Mouse (Mus musculus) neural tube, embryonic 13.5 days (tissue): Measurements from ENCODE around the gene Fthl17b. TPM values are rescaled to one million over a fixed set of nuclear protein-coding genes. Genes with fewer than 3 reads are reported as not detected.
"Not testable (repeated sequence)": the region's sequence is repeated elsewhere in the genome, so short reads cannot be mapped to it uniquely, and the experiment has no call there.

Source experiments
- ATAC-seq: fragments of 200-750 bp; cut with Nextera tagmentation; 2 replicates; pipeline ENCODE4 v1.8.0; 2017; ENCODE audit warnings: low read depth, mild to moderate bottlenecking, moderate TSS enrichment, moderate library complexity
- H3K27ac ChIP-seq: fragments of 300-500 bp; sonication (generic); replicated peaks from 2 replicates; pipeline ENCODE4 v1.5.1; 2015; ENCODE audit warnings: moderate library complexity, mild to moderate bottlenecking, inconsistent platforms
- H3K27me3 ChIP-seq: fragments of 300-500 bp; sonication (generic); 2 replicates; pipeline ENCODE4 v1.6.1; 2015; ENCODE audit warnings: mild to moderate bottlenecking, inconsistent platforms
- H3K36me3 ChIP-seq: fragments of 300-500 bp; sonication (generic); 2 replicates; pipeline ENCODE4 v1.6.1; 2015; ENCODE audit warnings: mild to moderate bottlenecking, inconsistent platforms
- H3K4me1 ChIP-seq: fragments of 300-500 bp; sonication (generic); replicated peaks from 2 replicates; pipeline ENCODE4 v1.6.1; 2015; ENCODE audit warnings: inconsistent platforms
- H3K4me2 ChIP-seq: fragments of 300-500 bp; sonication (generic); 2 replicates; pipeline ENCODE4 v1.6.1; 2015; ENCODE audit warnings: inconsistent platforms, mild to moderate bottlenecking, moderate library complexity
- H3K4me3 ChIP-seq: fragments of 300-500 bp; sonication (generic); 2 replicates; pipeline ENCODE4 v1.5.1; 2015; ENCODE audit warnings: mild to moderate bottlenecking, inconsistent platforms
- H3K9ac ChIP-seq: fragments of 300-500 bp; sonication (generic); 2 replicates; pipeline ENCODE4 v1.6.1; 2015; ENCODE audit warnings: moderate library complexity, mild to moderate bottlenecking, inconsistent platforms
- H3K9me3 ChIP-seq: fragments of 300-500 bp; sonication (generic); 2 replicates; pipeline ENCODE4 v1.6.1; 2016; ENCODE audit warnings: inconsistent platforms
- WGBS: fragments of 180-500 bp; shearing (Covaris S2); methylation state at CpG from one replicate; pipeline ENCODE4 v1.1.7; 2015; 5-methylcytosine and 5-hydroxymethylcytosine counted together
- polyA plus RNA-seq: library from polyadenylated mRNA; unstranded; fragments of >200 nt; fragmentation: Nextera tagmentation; extraction: Ambion mirVana; gene quantifications from 2 replicates; pipeline ENCODE4 v1.2.1, GENCODE M21; 2015

Fthl17b gene
- polyA plus RNA-seq, result not detected in 2 replicates

DNA sequence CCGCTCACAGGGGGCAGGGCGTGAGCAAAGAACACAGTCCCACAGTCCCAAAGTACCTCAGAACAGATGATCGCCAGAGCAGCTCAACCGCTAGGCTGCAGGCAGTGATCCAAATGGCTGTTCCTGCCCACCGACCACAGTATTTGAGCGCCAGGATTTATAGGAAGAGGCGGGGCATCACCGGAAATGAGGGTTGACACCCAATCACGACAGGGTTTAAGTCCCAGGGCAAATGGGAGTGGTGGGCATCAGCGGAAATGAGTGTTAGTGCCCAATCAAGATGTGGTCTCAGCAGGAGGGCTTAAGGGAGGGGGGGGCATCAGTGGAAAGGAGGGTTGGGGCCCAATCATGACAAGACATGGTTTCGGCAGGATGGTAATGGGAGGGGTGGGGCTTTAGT lies at the start of gene Fthl17b:
Gene Fthl17b, minus strand, starts transcription at position 101 of the 400 bp plus-strand sequence.
- H3K4me2 ChIP-seq, H3K27me3 ChIP-seq, H3K9ac ChIP-seq, H3K36me3 ChIP-seq, H3K4me1 ChIP-seq, H3K9me3 ChIP-seq, ATAC-seq, H3K27ac ChIP-seq, H3K4me3 ChIP-seq: not testable (repeated sequence)
- 95% methylated on average over 5 of the region's 11 CpGs for WGBS

DNA sequence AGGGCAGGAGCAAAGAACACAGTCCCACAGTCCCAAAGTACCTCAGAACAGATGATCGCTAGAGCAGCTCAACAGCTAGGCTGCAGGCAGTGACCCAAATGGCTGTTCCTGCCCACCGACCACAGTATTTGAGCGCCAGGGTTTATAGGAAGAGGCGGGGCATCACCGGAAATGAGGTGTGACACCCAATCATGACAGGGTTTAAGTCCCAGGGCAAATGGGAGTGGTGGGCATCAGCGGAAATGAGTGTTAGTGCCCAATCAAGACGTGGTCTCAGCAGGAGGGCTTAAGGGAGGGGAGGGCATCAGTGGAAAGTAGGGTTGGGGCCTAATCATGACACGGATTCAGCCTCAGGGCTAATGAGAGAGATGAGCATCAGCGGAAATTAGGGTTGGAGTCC lies 23.9 kb upstream of the Fthl17b start, which contains the start of gene Fthl17d:
Gene Fthl17d, minus strand, starts transcription at position 101 of the 400 bp plus-strand sequence.
- H3K9ac ChIP-seq, H3K4me2 ChIP-seq, H3K27me3 ChIP-seq, H3K4me1 ChIP-seq, H3K27ac ChIP-seq, H3K4me3 ChIP-seq, H3K9me3 ChIP-seq, H3K36me3 ChIP-seq, ATAC-seq: not testable (repeated sequence)
- no CpG with 5 or more reads among the region's 9 CpGs for WGBS

GRCm38 (mm10) chrX:8976459-8976858 lies 13.7 kb upstream of the Fthl17b start, which contains the start of gene Fthl17c:
TSS of gene Fthl17c (minus strand) at chrX:8976559.
- H3K27me3 ChIP-seq, H3K4me2 ChIP-seq, H3K27ac ChIP-seq, H3K36me3 ChIP-seq, H3K4me3 ChIP-seq, H3K9ac ChIP-seq, H3K9me3 ChIP-seq, H3K4me1 ChIP-seq, ATAC-seq: not testable (repeated sequence)
- WGBS, result no CpG with 5 or more reads among the region's 11 CpGs

- not testable (repeated sequence) for H3K4me3 ChIP-seq, H3K36me3 ChIP-seq, H3K9me3 ChIP-seq, ATAC-seq, H3K27me3 ChIP-seq, H3K27ac ChIP-seq, H3K4me1 ChIP-seq, H3K4me2 ChIP-seq, H3K9ac ChIP-seq
- 38% methylated on average over 4 of the region's 4 CpGs for WGBS
Measured at GRCm38 (mm10) chrX:8964618-8965017, 1.8 kb upstream of the Fthl17b start.

DNA sequence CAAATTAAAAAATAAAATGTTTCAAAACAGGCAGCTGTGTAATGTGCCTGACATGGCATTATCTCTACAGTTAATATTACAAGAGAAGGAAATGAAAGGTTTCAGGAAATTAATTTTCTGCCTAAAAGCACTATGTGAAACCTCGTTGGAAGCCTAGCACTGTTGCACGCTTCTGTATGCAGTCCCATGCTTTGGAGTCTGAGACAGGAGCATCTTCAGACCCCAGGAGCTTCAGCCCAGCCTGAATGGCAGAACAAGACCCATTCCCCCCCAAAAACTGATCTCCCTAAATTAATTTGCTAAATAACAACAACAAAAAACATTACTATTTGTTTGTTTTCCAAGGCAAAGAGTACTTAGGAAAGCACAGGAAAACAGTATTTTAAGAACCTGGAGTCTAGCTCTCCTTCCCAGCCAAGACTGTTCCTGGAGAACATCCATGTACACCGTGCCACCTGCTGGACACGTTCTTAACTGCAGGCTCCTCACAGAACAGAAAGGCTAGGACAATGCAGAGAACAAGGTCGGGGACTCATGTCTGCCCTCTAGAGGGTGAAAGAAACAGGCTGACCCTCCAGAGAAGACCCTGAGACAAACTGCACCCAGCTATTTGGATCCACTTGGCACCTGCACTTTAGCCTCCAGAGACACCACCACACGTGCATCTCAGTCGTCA lies 14.5 kb downstream of the Fthl17b start:
- H3K9me3 ChIP-seq, H3K27me3 ChIP-seq, H3K4me2 ChIP-seq, H3K9ac ChIP-seq, H3K4me1 ChIP-seq, H3K4me3 ChIP-seq, H3K36me3 ChIP-seq, H3K27ac ChIP-seq: not testable (repeated sequence)
- 22% methylated on average over 7 of the region's 7 CpGs for WGBS
- ATAC-seq, result peak; percentile 84; the same call in 1 of the 2 replicates

- ATAC-seq, result no peak
- 80% methylated on average over 8 of the region's 8 CpGs for WGBS
- H3K36me3 ChIP-seq, result no peaks in the 10 kb centered on the region
Measured at GRCm38 (mm10) chrX:8944041-8944440, 18.7 kb downstream of the Fthl17b start.

DNA sequence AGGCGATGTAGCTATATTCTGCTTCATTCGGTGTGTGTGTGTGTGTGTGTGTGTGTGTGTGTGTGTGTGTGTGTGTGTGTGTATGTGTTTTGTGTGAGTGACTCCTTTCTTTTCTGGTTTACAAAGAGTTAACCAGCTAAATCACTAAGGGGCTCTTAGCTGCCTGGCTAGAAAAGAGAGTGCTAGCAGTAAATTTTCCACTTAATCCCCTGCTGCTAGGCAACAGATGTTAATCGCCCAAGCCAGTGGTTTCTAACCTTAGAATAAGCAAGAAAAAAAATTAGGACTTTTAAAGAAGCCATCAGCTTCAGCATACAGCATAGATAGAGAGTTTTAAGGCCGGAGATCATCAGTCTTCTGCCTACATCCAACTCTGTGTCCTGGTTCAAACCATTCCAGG lies 35.5 kb downstream of the Fthl17b start:
- no peak overlapping the region for H3K9ac ChIP-seq
- no peak for ATAC-seq

More at GRCm38 (mm10) chrX:8944041-8944440, 18.7 kb downstream of the Fthl17b start:
- no peak overlapping the region for H3K4me3 ChIP-seq
- no peak overlapping the region for H3K9ac ChIP-seq
- no peaks in the 10 kb centered on the region for H3K9me3 ChIP-seq
- H3K4me1 ChIP-seq, result no peaks in the 10 kb centered on the region
- no peak overlapping the region for H3K4me2 ChIP-seq
- H3K27ac ChIP-seq, result no peak overlapping the region
- no peaks in the 10 kb centered on the region for H3K27me3 ChIP-seq

DNA sequence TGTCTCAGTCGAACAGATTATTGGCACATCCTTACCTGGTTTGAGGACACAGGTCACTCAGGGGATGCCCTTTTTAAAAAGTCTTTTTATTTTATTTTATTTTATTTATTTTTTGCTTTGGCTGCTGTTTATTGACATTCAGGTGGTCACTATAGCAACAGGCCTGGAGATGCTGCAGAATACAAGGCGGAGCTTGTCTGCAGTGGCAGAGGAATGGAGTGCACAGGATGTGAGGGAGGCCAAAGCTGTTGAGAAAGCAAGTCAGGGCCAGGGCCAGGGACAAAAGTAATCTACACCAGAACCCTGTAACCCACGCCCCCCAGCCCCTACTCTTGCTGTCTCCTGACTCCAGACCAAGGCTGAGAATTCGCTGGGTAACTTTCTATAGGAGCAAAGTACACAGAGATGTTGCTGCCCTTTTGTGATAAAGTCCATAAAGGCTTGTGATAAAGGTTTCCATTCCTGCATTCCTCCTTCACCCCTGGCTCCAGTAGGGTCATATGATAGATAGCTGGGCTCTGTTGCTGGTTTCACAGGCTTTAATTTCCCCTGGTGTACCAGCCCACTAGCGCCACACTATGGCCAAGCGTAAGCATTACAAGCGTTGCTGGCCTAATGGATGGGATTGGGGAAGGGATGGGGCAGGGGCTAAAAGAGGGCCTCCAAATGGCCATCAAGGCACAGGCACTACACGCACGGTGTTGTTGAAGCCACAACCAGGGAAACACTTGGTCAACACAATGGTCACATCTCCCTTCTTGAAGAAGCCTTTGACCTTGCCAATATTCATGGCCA lies 40.8 kb downstream of the Fthl17b start:
- no peak overlapping the region for H3K9ac ChIP-seq
- no peak overlapping the region for H3K4me2 ChIP-seq
- no peaks in the 10 kb centered on the region for H3K4me1 ChIP-seq
- H3K4me3 ChIP-seq, result no peak overlapping the region
- no peaks in the 10 kb centered on the region for H3K36me3 ChIP-seq
- H3K27me3 ChIP-seq, result no peaks in the 10 kb centered on the region
- ATAC-seq, result no peak
- no peaks in the 10 kb centered on the region for H3K9me3 ChIP-seq
- no peak overlapping the region for H3K27ac ChIP-seq
- 59% methylated on average over 9 of the region's 9 CpGs for WGBS

More for the DNA sequence above, 35.5 kb downstream of the Fthl17b start:
- H3K27ac ChIP-seq, result no peak overlapping the region
- no peaks in the 10 kb centered on the region for H3K36me3 ChIP-seq
- no peaks in the 10 kb centered on the region for H3K4me1 ChIP-seq
- no peak overlapping the region for H3K4me2 ChIP-seq
- H3K4me3 ChIP-seq, result no peak overlapping the region
- WGBS, result 29% methylated on average over 4 of the region's 4 CpGs
- H3K9me3 ChIP-seq, result no peaks in the 10 kb centered on the region
- no peaks in the 10 kb centered on the region for H3K27me3 ChIP-seq

DNA sequence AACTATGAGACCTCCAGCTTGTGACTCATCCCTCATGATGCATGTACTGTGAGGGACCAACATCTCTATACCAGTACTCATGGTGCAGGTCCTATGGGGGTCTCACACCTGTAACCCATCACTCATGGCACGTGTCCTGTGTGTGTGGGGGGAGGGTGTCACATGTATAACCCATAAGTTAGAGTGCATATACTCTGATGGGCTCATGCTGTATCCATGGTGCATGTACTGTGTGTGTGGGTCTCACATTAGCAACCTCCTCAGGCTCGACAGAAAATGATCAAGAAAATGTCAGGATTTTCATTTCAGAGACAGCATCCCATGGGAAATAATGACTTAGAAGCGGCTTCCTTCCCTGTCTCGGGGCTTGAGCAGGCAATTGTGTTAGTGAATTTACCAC lies 41.7 kb downstream of the Fthl17b start:
- H3K4me2 ChIP-seq, result no peak overlapping the region
- no peaks in the 10 kb centered on the region for H3K27me3 ChIP-seq
- H3K4me1 ChIP-seq, result no peaks in the 10 kb centered on the region
- H3K9ac ChIP-seq, result no peak overlapping the region
- no peak for ATAC-seq
- H3K36me3 ChIP-seq, result no peaks in the 10 kb centered on the region
- 62% methylated on average over 4 of the region's 4 CpGs for WGBS
- no peak overlapping the region for H3K4me3 ChIP-seq
- no peaks in the 10 kb centered on the region for H3K9me3 ChIP-seq
- no peak overlapping the region for H3K27ac ChIP-seq

Other genes starting within 250 kb of the Fthl17b start
- gene Ssx9, start 214.5 kb downstream of the Fthl17b start, polyA plus RNA-seq, result not detected in 2 replicates
- not detected in 2 replicates for gene Ssxb5, start 159.3 kb downstream of the Fthl17b start, polyA plus RNA-seq
- gene Gm6592, start 119.0 kb downstream of the Fthl17b start, polyA plus RNA-seq, result not detected in 2 replicates
- not detected in 2 replicates for gene Gm5751, start 88.7 kb downstream of the Fthl17b start, polyA plus RNA-seq
- 17.5 and 20.7 TPM in 2 replicates for gene B630019K06Rik, start 70.6 kb downstream of the Fthl17b start, polyA plus RNA-seq
- gene Fthl17c, start 13.6 kb upstream of the Fthl17b start, polyA plus RNA-seq, result not detected in 2 replicates
- gene Fthl17d, start 23.8 kb upstream of the Fthl17b start, polyA plus RNA-seq, result not detected in 2 replicates
- not detected in 2 replicates for gene Fthl17e, start 70.5 kb upstream of the Fthl17b start, polyA plus RNA-seq
- gene Fthl17f, start 100.0 kb upstream of the Fthl17b start, polyA plus RNA-seq, result not detected in 2 replicates
- gene 4930402K13Rik, start 141.6 kb upstream of the Fthl17b start, polyA plus RNA-seq, result not detected in 2 replicates
- 1.7 and 1.8 TPM in 2 replicates for gene Lancl3, start 236.9 kb upstream of the Fthl17b start, polyA plus RNA-seq